Mouse (Mus musculus): Measurements from ENCODE around the gene Olfr68. TPM values are rescaled to one million over a fixed set of nuclear protein-coding genes. Genes with fewer than 3 reads are reported as not detected.
"Not testable (repeated sequence)": the region's sequence is repeated elsewhere in the genome, so short reads cannot be mapped to it uniquely, and the experiment has no call there.

Olfr68 gene
- polyA plus RNA-seq, 1 experiment from 2014 or later = not detected

DNA sequence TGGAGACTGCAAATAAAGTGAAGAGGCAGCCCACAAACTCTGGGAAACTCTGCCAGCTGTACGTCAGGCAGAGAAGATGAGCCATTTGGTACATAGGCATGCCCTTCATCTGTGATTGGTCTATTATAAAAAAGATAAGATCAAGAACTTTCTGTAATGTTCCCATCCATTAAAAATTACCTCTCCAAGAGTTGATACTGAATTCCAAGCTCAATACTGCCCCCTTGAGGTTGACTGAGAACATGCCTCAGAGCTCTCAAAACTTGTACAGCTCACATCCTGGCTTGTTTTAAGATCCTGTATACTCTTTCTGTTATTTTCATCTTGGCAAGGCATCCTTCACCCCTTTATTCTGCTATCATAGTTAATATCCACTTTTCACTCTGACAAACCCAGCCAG lies 27.4 kb upstream of the Olfr68 start:
- Histone ChIP-seq H3K27ac (ENCODE audit: low read depth, low read length) (peak overlapping the region; percentile 70; the same call in 1 of the 2 replicates), H3K9ac (ENCODE audit: low read depth, low read length) (no peak overlapping the region), H3K27me3 (replicated peaks; ENCODE audit: control insufficient read depth, insufficient read depth, low read length) (no peaks in the 10 kb centered on the region), H3K4me2 (no peak overlapping the region), H3K36me3 (ENCODE audit: control insufficient read depth, insufficient read depth, low read length) (no peaks in the 10 kb centered on the region), H3K4me3 (ENCODE audit: low read depth, low read length) (no peak overlapping the region), H3K4me1 (replicated peaks; ENCODE audit: control insufficient read depth, insufficient read depth, low read length) (peaks cover 6% of the 10 kb centered on the region), H3K9me3 (ENCODE audit: control insufficient read depth, low read length) (no peaks in the 10 kb centered on the region)
- no peak for ATAC-seq (replicated peaks; ENCODE audit: low FRiP score)
- no peak for DNase-seq (ENCODE audit: low spot score)
- WGBS = 72% methylated on average over 1 of the region's 1 CpGs

DNA sequence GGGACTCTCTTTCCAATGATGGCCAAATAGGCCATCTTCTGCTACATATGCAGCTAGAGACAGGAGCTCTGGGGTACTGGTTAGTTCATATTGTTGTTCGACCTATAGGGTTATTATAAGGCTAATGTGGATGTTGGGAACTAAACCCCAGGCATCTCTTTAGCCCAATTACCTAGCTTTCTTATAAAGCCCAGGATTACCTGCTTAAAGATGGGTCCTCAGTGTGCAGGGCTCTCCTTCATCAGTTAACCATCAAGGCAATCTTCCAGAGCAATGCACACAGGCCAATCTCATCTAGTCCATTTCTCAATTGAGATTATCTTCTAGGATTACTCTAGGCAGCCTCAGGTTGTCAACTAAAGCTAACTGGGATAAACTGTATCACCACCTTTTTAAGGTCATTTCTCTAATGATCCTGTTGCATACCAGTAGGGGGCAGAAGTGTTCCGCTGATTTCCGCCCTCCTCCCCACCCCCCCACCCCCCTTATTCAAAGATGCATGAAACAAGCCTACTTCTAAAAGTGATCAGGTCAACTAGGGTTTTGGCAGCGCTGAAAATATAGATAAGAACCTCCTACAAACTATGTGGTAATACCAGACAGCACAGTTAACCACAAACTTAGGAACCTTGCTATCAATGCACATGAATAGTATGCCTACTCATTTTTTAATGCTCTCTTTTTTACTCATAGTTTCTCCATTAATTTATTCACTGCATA lies 13.3 kb upstream of the Olfr68 start:
- Histone ChIP-seq H3K9me3 (ENCODE audit: control insufficient read depth, low read length) (no peaks in the 10 kb centered on the region), H3K27ac (ENCODE audit: low read depth, low read length) (no peak overlapping the region), H3K4me3 (ENCODE audit: low read depth, low read length) (no peak overlapping the region), H3K9ac (ENCODE audit: low read depth, low read length) (no peak overlapping the region), H3K36me3 (ENCODE audit: control insufficient read depth, insufficient read depth, low read length) (no peaks in the 10 kb centered on the region), H3K27me3 (replicated peaks; ENCODE audit: control insufficient read depth, insufficient read depth, low read length) (no peaks in the 10 kb centered on the region), H3K4me2 (no peak overlapping the region), H3K4me1 (replicated peaks; ENCODE audit: control insufficient read depth, insufficient read depth, low read length) (no peaks in the 10 kb centered on the region)
- no peak for DNase-seq (ENCODE audit: low spot score)
- ATAC-seq (replicated peaks; ENCODE audit: low FRiP score) = peak; percentile 95
- 17% methylated on average over 4 of the region's 4 CpGs for WGBS

- Histone ChIP-seq H3K4me3 (ENCODE audit: low read depth, low read length) (no peak within 1 kb of the TSS), H3K4me1 (replicated peaks; ENCODE audit: control insufficient read depth, insufficient read depth, low read length) (no peaks in the 10 kb centered on the region), H3K27me3 (replicated peaks; ENCODE audit: control insufficient read depth, insufficient read depth, low read length) (no peaks in the 10 kb centered on the region), H3K4me2 (no peak within 1 kb of the TSS), H3K9me3 (ENCODE audit: control insufficient read depth, low read length) (no peaks in the 10 kb centered on the region), H3K27ac (ENCODE audit: low read depth, low read length) (no peak within 1 kb of the TSS), H3K9ac (ENCODE audit: low read depth, low read length) (no peak within 1 kb of the TSS), H3K36me3 (ENCODE audit: control insufficient read depth, insufficient read depth, low read length) (no peaks in the 10 kb centered on the region)
- WGBS = 73% methylated on average over 3 of the region's 3 CpGs
- ATAC-seq (replicated peaks; ENCODE audit: low FRiP score) = no peak
- no peak for DNase-seq (ENCODE audit: low spot score)
Observed at GRCm38 (mm10) chr7:103791721-103792120, 12.2 kb upstream of the Olfr68 start, which contains the start of gene Olfr67. Olfr67 (minus strand) TSS chr7:103791821.

DNA sequence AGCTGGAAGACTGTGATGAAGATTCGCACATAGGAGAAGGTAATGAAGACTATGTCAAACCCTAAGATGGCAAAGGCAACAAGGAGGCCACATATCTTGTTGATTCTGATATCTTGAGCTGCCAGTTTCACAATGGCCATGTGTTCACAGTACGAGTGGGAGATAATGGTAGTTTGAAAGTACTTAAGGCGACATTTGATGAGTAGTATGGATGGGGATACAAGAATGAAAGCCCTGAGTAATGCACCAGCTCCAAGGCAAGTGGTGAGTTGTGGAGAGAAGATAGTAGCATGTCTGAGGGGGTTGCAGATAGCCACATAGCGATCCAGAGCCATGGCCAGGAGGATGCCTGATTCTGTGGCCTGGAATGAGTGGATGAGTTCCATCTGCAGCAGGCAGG lies 1.8 kb downstream of the Olfr68 start:
- H3K4me1 ChIP-seq (replicated peaks; ENCODE audit: control insufficient read depth, insufficient read depth, low read length); H3K9ac ChIP-seq (ENCODE audit: low read depth, low read length); H3K9me3 ChIP-seq (ENCODE audit: control insufficient read depth, low read length); H3K4me3 ChIP-seq (ENCODE audit: low read depth, low read length); H3K27me3 ChIP-seq (replicated peaks; ENCODE audit: control insufficient read depth, insufficient read depth, low read length); H3K36me3 ChIP-seq (ENCODE audit: control insufficient read depth, insufficient read depth, low read length); H3K27ac ChIP-seq (ENCODE audit: low read depth, low read length); H3K4me2 ChIP-seq; DNase-seq (ENCODE audit: low spot score): not testable (repeated sequence)
- WGBS = 54% methylated on average over 4 of the region's 4 CpGs
- ATAC-seq (replicated peaks; ENCODE audit: low FRiP score) = peak; percentile 97

DNA sequence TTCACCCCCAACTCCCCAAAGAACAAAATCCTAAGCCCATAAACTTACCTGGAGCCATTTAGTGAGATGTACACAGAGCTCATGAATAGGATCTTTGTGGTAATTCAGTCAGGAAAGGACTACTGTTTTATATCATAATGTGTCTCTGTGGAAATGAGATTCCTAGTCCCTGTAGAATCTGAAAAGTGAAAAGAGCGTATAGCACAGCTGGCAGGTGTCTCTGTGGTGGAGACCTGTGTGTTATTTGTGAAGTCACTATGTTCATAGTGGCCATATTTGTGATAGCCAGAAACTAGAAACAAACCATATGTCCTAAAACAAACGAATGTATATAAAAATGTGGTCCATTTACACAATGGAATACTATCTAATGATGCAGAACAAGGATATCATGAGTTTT lies 8.0 kb downstream of the Olfr68 start, which contains the start of gene Olfr69:
Gene Olfr69 (minus strand): TSS at position 101 of the 400 bp plus-strand sequence.
- Histone ChIP-seq H3K27me3 (replicated peaks; ENCODE audit: control insufficient read depth, insufficient read depth, low read length) (no peaks in the 10 kb centered on the region), H3K36me3 (ENCODE audit: control insufficient read depth, insufficient read depth, low read length) (no peaks in the 10 kb centered on the region), H3K9me3 (ENCODE audit: control insufficient read depth, low read length) (no peaks in the 10 kb centered on the region), H3K4me1 (replicated peaks; ENCODE audit: control insufficient read depth, insufficient read depth, low read length) (no peaks in the 10 kb centered on the region), H3K4me3 (ENCODE audit: low read depth, low read length) (no peak within 1 kb of the TSS), H3K4me2 (no peak within 1 kb of the TSS), H3K27ac (ENCODE audit: low read depth, low read length) (no peak within 1 kb of the TSS), H3K9ac (ENCODE audit: low read depth, low read length) (no peak within 1 kb of the TSS)
- DNase-seq (ENCODE audit: low spot score) (no peak), ATAC-seq (replicated peaks; ENCODE audit: low FRiP score) (no peak)
- WGBS = 79% methylated on average over 2 of the region's 2 CpGs

GRCm38 (mm10) chr7:103767687-103768086 lies 11.8 kb downstream of the Olfr68 start:
- H3K4me3 ChIP-seq (ENCODE audit: low read depth, low read length); H3K9me3 ChIP-seq (ENCODE audit: control insufficient read depth, low read length): not testable (repeated sequence)

GRCm38 (mm10) chr7:103762212-103762611 lies 17.3 kb downstream of the Olfr68 start:
- not testable (repeated sequence) for H3K9me3 ChIP-seq (ENCODE audit: control insufficient read depth, low read length); H3K27ac ChIP-seq (ENCODE audit: low read depth, low read length); H3K36me3 ChIP-seq (ENCODE audit: control insufficient read depth, insufficient read depth, low read length); H3K27me3 ChIP-seq (replicated peaks; ENCODE audit: control insufficient read depth, insufficient read depth, low read length); DNase-seq (ENCODE audit: low spot score); H3K4me1 ChIP-seq (replicated peaks; ENCODE audit: control insufficient read depth, insufficient read depth, low read length); H3K4me3 ChIP-seq (ENCODE audit: low read depth, low read length); H3K4me2 ChIP-seq; ATAC-seq (replicated peaks; ENCODE audit: low FRiP score); H3K9ac ChIP-seq (ENCODE audit: low read depth, low read length)
- WGBS = 71% methylated on average over 6 of the region's 6 CpGs

More at GRCm38 (mm10) chr7:103767687-103768086, 11.8 kb downstream of the Olfr68 start:
- H3K9ac ChIP-seq (ENCODE audit: low read depth, low read length); H3K36me3 ChIP-seq (ENCODE audit: control insufficient read depth, insufficient read depth, low read length); DNase-seq (ENCODE audit: low spot score); H3K4me2 ChIP-seq; H3K27me3 ChIP-seq (replicated peaks; ENCODE audit: control insufficient read depth, insufficient read depth, low read length); H3K4me1 ChIP-seq (replicated peaks; ENCODE audit: control insufficient read depth, insufficient read depth, low read length); H3K27ac ChIP-seq (ENCODE audit: low read depth, low read length): not testable (repeated sequence)
- WGBS = 41% methylated on average over 6 of the region's 6 CpGs
- ATAC-seq (replicated peaks; ENCODE audit: low FRiP score) = peak; percentile 91

DNA sequence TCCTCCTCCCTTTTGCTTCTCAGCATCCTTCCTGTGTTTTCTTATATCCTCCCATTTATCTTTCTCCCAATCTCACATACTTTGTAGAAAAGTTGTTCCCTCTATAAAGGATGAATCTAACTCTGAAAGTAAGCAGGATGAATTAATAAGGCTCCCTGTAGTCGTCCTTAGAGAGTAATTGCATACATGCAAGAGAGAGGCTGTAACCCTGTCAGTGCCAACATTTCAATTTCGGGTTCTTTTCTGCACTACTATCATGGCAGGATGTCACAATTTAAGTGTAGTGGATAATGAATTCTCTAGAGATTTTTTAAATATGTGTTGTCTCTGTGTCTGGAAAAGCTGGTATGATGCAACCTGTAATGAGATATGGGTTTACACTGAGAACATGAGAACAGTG lies 22.3 kb downstream of the Olfr68 start, which contains the start of gene Olfr630:
Gene Olfr630 (minus strand): TSS at position 101 of the 400 bp plus-strand sequence.
- Histone ChIP-seq H3K27me3 (replicated peaks; ENCODE audit: control insufficient read depth, insufficient read depth, low read length) (no peaks in the 10 kb centered on the region), H3K4me3 (ENCODE audit: low read depth, low read length) (no peak within 1 kb of the TSS), H3K4me2 (no peak within 1 kb of the TSS), H3K9ac (ENCODE audit: low read depth, low read length) (no peak within 1 kb of the TSS), H3K9me3 (ENCODE audit: control insufficient read depth, low read length) (no peaks in the 10 kb centered on the region), H3K36me3 (ENCODE audit: control insufficient read depth, insufficient read depth, low read length) (no peaks in the 10 kb centered on the region), H3K27ac (ENCODE audit: low read depth, low read length) (no peak within 1 kb of the TSS), H3K4me1 (replicated peaks; ENCODE audit: control insufficient read depth, insufficient read depth, low read length) (no peaks in the 10 kb centered on the region)
- DNase-seq (ENCODE audit: low spot score) (no peak), ATAC-seq (replicated peaks; ENCODE audit: low FRiP score) (no peak)
- WGBS = 47% methylated on average over 2 of the region's 2 CpGs

DNA sequence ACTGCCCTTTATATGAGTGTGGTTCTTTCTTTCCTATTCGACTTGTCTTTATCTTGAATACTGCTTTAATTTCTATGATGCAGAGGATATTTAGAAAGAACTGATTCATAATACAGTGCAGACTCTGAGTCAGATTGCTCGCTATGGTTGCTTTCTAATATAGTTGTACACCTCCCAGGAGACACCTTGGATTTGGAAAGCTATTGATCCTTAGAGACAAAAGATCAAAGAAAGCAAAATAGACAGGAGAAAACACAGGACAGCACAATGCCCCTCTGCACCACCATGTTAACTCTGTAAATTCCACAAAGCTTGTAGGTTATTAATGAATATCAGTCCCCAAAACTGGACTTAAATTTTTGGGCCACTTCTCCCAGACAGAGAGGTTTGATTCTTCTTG lies 34.7 kb downstream of the Olfr68 start, which contains the start of gene Olfr629:
Gene Olfr629 (minus strand): TSS at position 101 of the 400 bp plus-strand sequence.
- Histone ChIP-seq H3K4me3 (ENCODE audit: low read depth, low read length) (no peak within 1 kb of the TSS), H3K9me3 (ENCODE audit: control insufficient read depth, low read length) (no peaks in the 10 kb centered on the region), H3K4me2 (no peak within 1 kb of the TSS), H3K27me3 (replicated peaks; ENCODE audit: control insufficient read depth, insufficient read depth, low read length) (no peaks in the 10 kb centered on the region), H3K9ac (ENCODE audit: low read depth, low read length) (no peak within 1 kb of the TSS), H3K27ac (ENCODE audit: low read depth, low read length) (no peak within 1 kb of the TSS), H3K4me1 (replicated peaks; ENCODE audit: control insufficient read depth, insufficient read depth, low read length) (no peaks in the 10 kb centered on the region), H3K36me3 (ENCODE audit: control insufficient read depth, insufficient read depth, low read length) (no peaks in the 10 kb centered on the region)
- 78% methylated on average over 2 of the region's 2 CpGs for WGBS
- DNase-seq (ENCODE audit: low spot score) (no peak), ATAC-seq (replicated peaks; ENCODE audit: low FRiP score) (no peak)

Data from liver, embryonic 11.5 days (tissue).